Mouse (Mus musculus) myocyte (in vitro differentiated cells): ENCODE measurements around the gene Gpr39. TPM values are rescaled to one million over a fixed set of nuclear protein-coding genes. Genes with fewer than 3 reads are reported as not detected.

Experiments
- H3K27me3 ChIP-seq: one replicate; pipeline ENCODE4 v1.6.1; 2011; ENCODE audit not compliant: control insufficient read depth, insufficient read depth, insufficient read length
- H3K36me3 ChIP-seq: one replicate; pipeline ENCODE4 v1.6.1; 2011; ENCODE audit not compliant: control insufficient read depth, insufficient read depth
- H3K4me2 ChIP-seq: one replicate; pipeline ENCODE4 v1.6.1; 2011; ENCODE audit warnings: low read depth, control low read depth
- H3K4me3 ChIP-seq: one replicate; pipeline ENCODE4 v1.5.1; 2011; ENCODE audit warnings: mild to moderate bottlenecking, control low read depth, moderate library complexity
- H3K79me2 ChIP-seq: one replicate; pipeline ENCODE4 v1.6.1; 2011; ENCODE audit not compliant: control insufficient read depth, insufficient read depth
- H3ac ChIP-seq: one replicate; pipeline ENCODE4 v1.6.1; 2011; ENCODE audit not compliant: control insufficient read depth, insufficient read length
- CEBPB ChIP-seq: IDR thresholded peaks from 2 replicates; pipeline ENCODE4 v1.6.1; 2011; ENCODE audit warnings: mild to moderate bottlenecking, moderate library complexity; ENCODE audit not compliant: poor library complexity, insufficient read depth, severe bottlenecking
- E2F4 ChIP-seq: IDR thresholded peaks from one replicate; pipeline ENCODE4 v1.6.1; 2011; ENCODE audit warnings: mild to moderate bottlenecking, control low read depth, moderate library complexity; ENCODE audit not compliant: insufficient read depth
- MAX ChIP-seq: IDR thresholded peaks from one replicate; pipeline ENCODE4 v1.6.1; 2011; ENCODE audit warnings: low read depth, mild to moderate bottlenecking, control low read depth
- MYOD1 ChIP-seq, 3 experiments: IDR thresholded peaks; one replicate each; pipeline ENCODE4 v1.6.1; 2011; ENCODE audit warnings: control low read depth in 2 of 3, low read depth in 2 of 3, mild to moderate bottlenecking in 2 of 3, moderate library complexity in 1 of 3; ENCODE audit not compliant: insufficient read length in 2 of 3, control insufficient read depth in 1 of 3
- MYOG ChIP-seq, 3 experiments: IDR thresholded peaks; one replicate each; pipeline ENCODE4 v1.6.1; 2011; ENCODE audit warnings: control low read depth in 2 of 3, low read depth in 2 of 3, mild to moderate bottlenecking in 2 of 3; ENCODE audit not compliant: insufficient read length in 2 of 3, control insufficient read depth in 1 of 3, insufficient read depth in 1 of 3
- POLR2A ChIP-seq: IDR thresholded peaks from one replicate; pipeline ENCODE4 v1.6.1; 2011; ENCODE audit warnings: low read depth, mild to moderate bottlenecking, control low read depth, moderate library complexity; ENCODE audit not compliant: insufficient read length
- POLR2AphosphoS2 ChIP-seq: IDR thresholded peaks from one replicate; pipeline ENCODE4 v1.6.1; 2011; ENCODE audit warnings: low read depth, control low read depth; ENCODE audit not compliant: insufficient read length
- REST ChIP-seq: IDR thresholded peaks from one replicate; pipeline ENCODE4 v1.6.1; 2011; ENCODE audit warnings: mild to moderate bottlenecking, control low read depth, moderate library complexity; ENCODE audit not compliant: insufficient read depth, insufficient read length
- SRF ChIP-seq: IDR thresholded peaks from one replicate; pipeline ENCODE4 v1.6.1; 2011; ENCODE audit warnings: low read depth; ENCODE audit not compliant: control insufficient read depth, insufficient read length
- TCF12 ChIP-seq: IDR thresholded peaks from one replicate; pipeline ENCODE4 v1.6.1; 2011; ENCODE audit warnings: mild to moderate bottlenecking, control low read depth; ENCODE audit not compliant: poor library complexity, insufficient read depth, severe bottlenecking
- TCF3 ChIP-seq: IDR thresholded peaks from one replicate; pipeline ENCODE4 v1.6.1; 2011; ENCODE audit warnings: low read depth, control low read depth; ENCODE audit not compliant: insufficient read length
- USF1 ChIP-seq: IDR thresholded peaks from one replicate; pipeline ENCODE4 v1.6.1; 2011; ENCODE audit warnings: low read depth, mild to moderate bottlenecking, control low read depth, moderate library complexity
- polyA plus RNA-seq: library from polyadenylated mRNA; unstranded; fragments of >200 nt; fragmentation: generic; extraction: Trizol; gene quantifications from one replicate; pipeline ENCODE4 v1.2.1, GENCODE M21; 2012; ENCODE audit warnings: missing spikeins

The Gpr39 gene
- polyA plus RNA-seq, 1 experiment: 7.6 TPM

- H3K36me3 ChIP-seq: no peaks in the 10 kb centered on the region
- H3K4me3 ChIP-seq: no peak overlapping the region
- H3K79me2 ChIP-seq: no peaks in the 10 kb centered on the region
- no peak overlapping the region for H3K4me2 ChIP-seq
- H3K27me3 ChIP-seq: no peaks in the 10 kb centered on the region
- no peak overlapping the region for H3ac ChIP-seq
- TF ChIP-seq REST (no peak), USF1 (no peak), POLR2AphosphoS2 (no peak), SRF (no peak), MYOG (IDR thresholded peaks at IDR 0.05; ENCODE audit: control insufficient read depth in 1 of 3, insufficient read depth in 1 of 3, insufficient read length in 2 of 3, low read depth in 2 of 3) (no peak), MYOD1 (IDR thresholded peaks at IDR 0.05; ENCODE audit: control insufficient read depth in 1 of 3, insufficient read length in 2 of 3, low read depth in 2 of 3) (no peak), MAX (no peak), E2F4 (no peak), CEBPB (no peak), POLR2A (no peak), TCF12 (no peak), TCF3 (no peak)
Observed at GRCm38 (mm10) chr1:125813141-125813782, 136.5 kb downstream of the Gpr39 start.

GRCm38 (mm10) chr1:125821101-125821500 lies 144.3 kb downstream of the Gpr39 start:
- Histone ChIP-seq H3K79me2 (no peaks in the 10 kb centered on the region), H3K4me3 (no peak overlapping the region), H3ac (no peak overlapping the region), H3K36me3 (no peaks in the 10 kb centered on the region), H3K4me2 (no peak overlapping the region), H3K27me3 (no peaks in the 10 kb centered on the region)
- TF ChIP-seq MAX (no peak), SRF (no peak), TCF3 (no peak), CEBPB (no peak), MYOG (IDR thresholded peaks at IDR 0.05; ENCODE audit: control insufficient read depth in 1 of 3, insufficient read depth in 1 of 3, insufficient read length in 2 of 3, low read depth in 2 of 3) (no peak), TCF12 (no peak), POLR2A (no peak), E2F4 (no peak), REST (no peak), USF1 (no peak), MYOD1 (IDR thresholded peaks at IDR 0.05; ENCODE audit: control insufficient read depth in 1 of 3, insufficient read length in 2 of 3, low read depth in 2 of 3) (no peak), POLR2AphosphoS2 (no peak)

- H3K79me2 ChIP-seq: no peaks in the 10 kb centered on the region
- H3K36me3 ChIP-seq: no peaks in the 10 kb centered on the region
- no peak overlapping the region for H3K4me3 ChIP-seq
Observed at GRCm38 (mm10) chr1:125823611-125824010, 146.8 kb downstream of the Gpr39 start.

GRCm38 (mm10) chr1:125837507-125837906 lies 160.7 kb downstream of the Gpr39 start:
- H3K4me3 ChIP-seq: no peak overlapping the region
- no peaks in the 10 kb centered on the region for H3K27me3 ChIP-seq
- TF ChIP-seq POLR2A: no peak
- TF ChIP-seq MYOG (IDR thresholded peaks at IDR 0.05; ENCODE audit: control insufficient read depth in 1 of 3, insufficient read depth in 1 of 3, insufficient read length in 2 of 3, low read depth in 2 of 3): no peak
- no peak for TF ChIP-seq TCF12
- no peak for TF ChIP-seq E2F4
- H3K36me3 ChIP-seq: no peaks in the 10 kb centered on the region
- H3K4me2 ChIP-seq: no peak overlapping the region
- H3K79me2 ChIP-seq: no peaks in the 10 kb centered on the region
- no peak overlapping the region for H3ac ChIP-seq

More at GRCm38 (mm10) chr1:125823611-125824010, 146.8 kb downstream of the Gpr39 start:
- TF ChIP-seq CEBPB: no peak
- TF ChIP-seq SRF: no peak
- TF ChIP-seq MYOD1 (IDR thresholded peaks at IDR 0.05; ENCODE audit: control insufficient read depth in 1 of 3, insufficient read length in 2 of 3, low read depth in 2 of 3): no peak
- no peak for TF ChIP-seq TCF12
- TF ChIP-seq E2F4: no peak
- Histone ChIP-seq H3K27me3 (no peaks in the 10 kb centered on the region), H3K4me2 (no peak overlapping the region), H3ac (no peak overlapping the region)

GRCm38 (mm10) chr1:125839746-125840392 lies 163.1 kb downstream of the Gpr39 start:
- no peak overlapping the region for H3K4me3 ChIP-seq
- H3ac ChIP-seq: no peak overlapping the region
- H3K79me2 ChIP-seq: no peaks in the 10 kb centered on the region
- no peaks in the 10 kb centered on the region for H3K27me3 ChIP-seq
- H3K36me3 ChIP-seq: no peaks in the 10 kb centered on the region
- TF ChIP-seq REST: no peak
- TF ChIP-seq MYOG (IDR thresholded peaks at IDR 0.05; ENCODE audit: control insufficient read depth in 1 of 3, insufficient read depth in 1 of 3, insufficient read length in 2 of 3, low read depth in 2 of 3): no peak
- no peak for TF ChIP-seq POLR2A
- TF ChIP-seq TCF3: no peak
- no peak overlapping the region for H3K4me2 ChIP-seq
